Mouse (Mus musculus) liver, embryonic 12.5 days (tissue): ENCODE data around the gene Rnaset2a. TPM values are rescaled to one million over a fixed set of nuclear protein-coding genes. Genes with fewer than 3 reads are reported as not detected.
"Not testable (repeated sequence)": the region's sequence is repeated elsewhere in the genome, so short reads cannot be mapped to it uniquely, and the experiment has no call there.

Experiments used
- ATAC-seq: fragments of 200-750 bp; cut with Nextera tagmentation; 2 replicates; pipeline ENCODE4 v1.8.0; 2017; ENCODE audit warnings: moderate number of reproducible peaks, mild to moderate bottlenecking, moderate library complexity
- H3K27ac ChIP-seq: fragments of 300-500 bp; sonication (generic); 2 replicates; pipeline ENCODE4 v1.5.1; 2016; ENCODE audit warnings: mild to moderate bottlenecking
- H3K27me3 ChIP-seq: fragments of 300-500 bp; sonication (generic); replicated peaks from 2 replicates; pipeline ENCODE4 v1.6.1; 2016; ENCODE audit warnings: mild to moderate bottlenecking, moderate library complexity
- H3K36me3 ChIP-seq: fragments of 300-500 bp; sonication (generic); 2 replicates; pipeline ENCODE4 v1.6.1; 2016; ENCODE audit warnings: mild to moderate bottlenecking, moderate library complexity
- H3K4me1 ChIP-seq: fragments of 300-500 bp; sonication (generic); 2 replicates; pipeline ENCODE4 v1.6.1; 2016
- H3K4me2 ChIP-seq: fragments of 300-500 bp; sonication (generic); 2 replicates; pipeline ENCODE4 v1.6.1; 2016; ENCODE audit warnings: mild to moderate bottlenecking, moderate library complexity
- H3K4me3 ChIP-seq: fragments of 300-500 bp; sonication (generic); 2 replicates; pipeline ENCODE4 v1.5.1; 2016; ENCODE audit warnings: mild to moderate bottlenecking, moderate library complexity
- H3K9ac ChIP-seq: fragments of 300-500 bp; sonication (generic); 2 replicates; pipeline ENCODE4 v1.6.1; 2016; ENCODE audit warnings: mild to moderate bottlenecking, moderate library complexity
- H3K9me3 ChIP-seq: fragments of 300-500 bp; sonication (generic); replicated peaks from 2 replicates; pipeline ENCODE4 v1.6.1; 2016; ENCODE audit warnings: mild to moderate bottlenecking, moderate library complexity
- WGBS: fragments of 180-500 bp; shearing (Covaris S2); methylation state at CpG from one replicate; pipeline ENCODE4 v1.1.7; 2016; ENCODE audit not compliant: insufficient replicate concordance; 5-methylcytosine and 5-hydroxymethylcytosine counted together
- polyA plus RNA-seq: library from polyadenylated mRNA; unstranded; fragments of >200 nt; fragmentation: Nextera tagmentation; extraction: Ambion mirVana; gene quantifications from 2 replicates; pipeline ENCODE4 v1.2.1, GENCODE M21; 2016

Rnaset2a gene
- polyA plus RNA-seq, 1 experiment from 2014 or later, result 16.6 TPM

DNA sequence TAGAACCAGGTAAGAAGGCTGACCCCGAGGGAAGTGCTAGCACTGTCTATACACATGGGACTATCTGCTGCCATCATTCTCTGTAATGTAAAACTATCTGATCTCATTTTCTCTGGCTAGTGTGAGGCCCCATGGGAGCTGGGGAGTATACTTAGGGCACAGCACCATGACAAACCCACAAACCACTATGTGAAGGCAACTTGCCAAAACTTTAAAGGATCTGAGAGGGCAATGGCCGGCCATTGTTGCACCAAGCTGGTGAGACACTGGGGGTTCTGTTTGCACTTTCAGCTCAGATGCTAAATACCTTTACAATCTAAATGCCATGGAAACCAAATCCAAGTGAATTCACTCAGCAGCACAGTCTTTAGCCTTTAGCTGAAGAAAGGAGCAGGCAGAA is 78.0 kb downstream of the Rnaset2a start:
- H3K9ac ChIP-seq, H3K4me3 ChIP-seq, H3K27ac ChIP-seq, H3K9me3 ChIP-seq, ATAC-seq, H3K36me3 ChIP-seq, H3K27me3 ChIP-seq, H3K4me1 ChIP-seq, H3K4me2 ChIP-seq: not testable (repeated sequence)
- 71% methylated on average over 2 of the region's 2 CpGs for WGBS

Other genes starting within 250 kb of the Rnaset2a start
- gene Tagap, start 222.1 kb downstream of the Rnaset2a start, polyA plus RNA-seq, result 0.73 and 1.1 TPM in 2 replicates
- 23.0 and 26.0 TPM in 2 replicates for gene Rsph3a, start 202.5 kb downstream of the Rnaset2a start, polyA plus RNA-seq
- not detected in 2 replicates for gene Gm49673, start 309 bp downstream of the Rnaset2a start, polyA plus RNA-seq
- 18.2 and 18.8 TPM in 2 replicates for gene Fgfr1op, start 17.4 kb upstream of the Rnaset2a start, polyA plus RNA-seq
- 0.22 TPM in 1 of 2 replicates, not detected in the other for gene Ccr6, start 87.9 kb upstream of the Rnaset2a start, polyA plus RNA-seq
- 102 and 104 TPM in 2 replicates for gene Mpc1, start 134.8 kb upstream of the Rnaset2a start, polyA plus RNA-seq
- 64.0 and 64.8 TPM in 2 replicates for gene Sft2d1, start 163.0 kb upstream of the Rnaset2a start, polyA plus RNA-seq
- gene Prr18, start 189.4 kb upstream of the Rnaset2a start, polyA plus RNA-seq, result 0.04 and 0.12 TPM in 2 replicates
- gene T2, start 207.9 kb upstream of the Rnaset2a start, polyA plus RNA-seq, result 0.08 and 0.15 TPM in 2 replicates